Mouse (Mus musculus): ENCODE results near the gene Fam171a2. TPM values are rescaled to one million over a fixed set of nuclear protein-coding genes. Genes with fewer than 3 reads are reported as not detected.

The Fam171a2 gene
- polyA plus RNA-seq, 1 experiment from 2014 or later: 18.4 TPM

GRCm38 (mm10) chr11:102439093-102440082 is 8.1 kb downstream of the Fam171a2 start:
- Histone ChIP-seq H3K9me3 (no peaks in the 10 kb centered on the region), H3K27me3 (peaks cover 16% of the 10 kb centered on the region), H3K27ac (0 out of 2 replicates have a peak overlapping the region, but pooled peaks have one; percentile 35), H3K4me2 (replicated peaks) (no peak overlapping the region), H3K36me3 (peaks cover 94% of the 10 kb centered on the region), H3K4me3 (replicated peaks) (0 out of 2 replicates have a peak overlapping the region, but pooled peaks have one; percentile 33), H3K9ac (replicated peaks) (0 out of 2 replicates have a peak overlapping the region, but pooled peaks have one; percentile 56), H3K4me1 (replicated peaks) (peaks cover 43% of the 10 kb centered on the region)
- no peak for ATAC-seq
- 77% methylated on average over 14 of the region's 14 CpGs for WGBS

DNA sequence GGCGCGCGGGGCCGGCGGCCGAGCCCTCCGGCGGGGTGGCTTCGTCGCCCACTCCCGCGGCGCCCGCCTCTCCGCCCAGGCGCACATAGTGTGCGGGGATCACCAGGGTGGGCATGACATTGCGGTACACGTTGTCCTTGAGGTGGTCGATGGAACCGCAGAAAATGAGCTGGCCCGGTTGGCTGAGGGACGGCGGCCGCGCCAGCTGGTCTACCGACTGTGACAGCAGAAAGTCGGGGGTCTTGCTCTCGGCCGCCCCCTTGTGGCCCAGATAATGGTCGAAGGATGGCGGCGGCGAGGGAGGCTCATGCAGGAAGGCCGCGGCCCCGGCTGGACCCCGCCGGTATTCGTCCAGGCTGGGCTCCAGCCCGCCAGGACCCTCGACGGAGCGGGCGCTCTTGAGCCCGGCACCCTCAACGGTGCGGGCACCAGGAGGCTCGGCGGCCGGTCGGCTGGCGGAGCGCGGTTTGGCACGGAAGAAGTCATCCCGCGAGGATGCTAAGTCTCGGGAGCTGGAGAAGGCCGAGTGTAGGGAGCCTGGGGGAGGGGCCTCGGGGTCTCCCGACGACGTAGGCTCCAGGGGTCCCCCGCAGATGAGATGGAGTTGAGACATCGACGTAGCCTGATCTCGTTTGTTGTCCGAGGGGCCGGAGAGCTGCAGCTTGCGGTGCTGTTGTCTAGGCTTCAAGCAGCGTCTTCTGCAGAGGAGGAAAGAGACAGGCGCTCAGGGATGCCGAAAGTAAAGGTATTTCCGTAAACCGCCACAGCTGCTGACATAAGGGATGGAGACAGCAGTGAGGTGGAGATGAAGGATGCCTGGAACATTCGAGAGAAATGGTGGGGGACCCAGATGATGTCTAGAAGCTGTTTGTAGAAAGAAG is 9.0 kb downstream of the Fam171a2 start:
- WGBS: 9% methylated on average over 73 of the region's 77 CpGs
- peaks cover 92% of the 10 kb centered on the region for H3K36me3 ChIP-seq
- peak; percentile 50 for ATAC-seq

GRCm38 (mm10) chr11:102437120-102438061 is 10.1 kb downstream of the Fam171a2 start:
- Histone ChIP-seq H3K4me2 (replicated peaks) (peak overlapping the region; percentile 59), H3K4me1 (replicated peaks) (peaks cover 43% of the 10 kb centered on the region), H3K4me3 (replicated peaks) (peak overlapping the region; percentile 33), H3K36me3 (peaks cover 85% of the 10 kb centered on the region), H3K9me3 (no peaks in the 10 kb centered on the region), H3K27me3 (peaks cover 16% of the 10 kb centered on the region), H3K27ac (peak overlapping the region; percentile 72), H3K9ac (replicated peaks) (peak overlapping the region; percentile 65)
- 4% methylated on average over 86 of the region's 87 CpGs for WGBS
- ATAC-seq: peak; percentile 34; the same call in 1 of the 2 replicates

More for the DNA sequence above, 9.0 kb downstream of the Fam171a2 start:
- Histone ChIP-seq H3K9ac (replicated peaks) (peak overlapping the region; percentile 65), H3K4me3 (replicated peaks) (peak overlapping the region; percentile 33), H3K27ac (peak overlapping the region; percentile 72), H3K27me3 (peaks cover 16% of the 10 kb centered on the region), H3K9me3 (no peaks in the 10 kb centered on the region), H3K4me2 (replicated peaks) (peak overlapping the region; percentile 59), H3K4me1 (replicated peaks) (peaks cover 43% of the 10 kb centered on the region)

DNA sequence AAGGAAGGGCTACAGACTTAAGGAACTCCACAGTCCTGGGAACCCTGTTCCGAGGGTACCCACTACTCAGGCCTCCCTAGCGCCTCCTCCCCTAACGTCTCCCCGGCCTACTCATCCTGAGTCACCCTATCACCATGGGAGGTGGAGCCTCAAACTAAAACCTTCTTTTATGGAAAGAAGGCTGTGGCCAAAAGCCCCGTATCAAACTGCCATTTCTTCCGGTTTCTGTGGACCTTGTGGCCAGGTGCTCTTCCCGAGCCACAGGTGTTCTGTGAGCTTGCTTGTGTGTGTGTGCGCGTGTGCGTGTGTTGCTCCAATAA is 11.1 kb downstream of the Fam171a2 start:
- Histone ChIP-seq H3K9ac (replicated peaks) (no peak overlapping the region), H3K9me3 (no peaks in the 10 kb centered on the region), H3K4me1 (replicated peaks) (peaks cover 43% of the 10 kb centered on the region), H3K27me3 (peaks cover 16% of the 10 kb centered on the region), H3K36me3 (peaks cover 75% of the 10 kb centered on the region), H3K4me2 (replicated peaks) (no peak overlapping the region), H3K27ac (no peak overlapping the region), H3K4me3 (replicated peaks) (no peak overlapping the region)
- WGBS: 83% methylated on average over 10 of the region's 10 CpGs
- ATAC-seq: no peak

- peaks cover 70% of the 10 kb centered on the region for H3K36me3 ChIP-seq
- no peak overlapping the region for H3K9ac ChIP-seq (replicated peaks)
- ATAC-seq: no peak
- 95% methylated on average over 18 of the region's 18 CpGs for WGBS
- H3K4me1 ChIP-seq (replicated peaks): peaks cover 46% of the 10 kb centered on the region
- no peaks in the 10 kb centered on the region for H3K9me3 ChIP-seq
- H3K27ac ChIP-seq: no peak overlapping the region
- H3K4me3 ChIP-seq (replicated peaks): no peak overlapping the region
- H3K4me2 ChIP-seq (replicated peaks): no peak overlapping the region
- peaks cover 16% of the 10 kb centered on the region for H3K27me3 ChIP-seq
Observed at GRCm38 (mm10) chr11:102435754-102436470, 11.6 kb downstream of the Fam171a2 start.

GRCm38 (mm10) chr11:102434816-102435705 is 12.4 kb downstream of the Fam171a2 start:
- Histone ChIP-seq H3K36me3 (peaks cover 61% of the 10 kb centered on the region), H3K9ac (replicated peaks) (no peak overlapping the region), H3K4me3 (replicated peaks) (no peak overlapping the region), H3K9me3 (no peaks in the 10 kb centered on the region), H3K27ac (no peak overlapping the region), H3K4me1 (replicated peaks) (peaks cover 52% of the 10 kb centered on the region), H3K27me3 (peaks cover 12% of the 10 kb centered on the region), H3K4me2 (replicated peaks) (no peak overlapping the region)
- ATAC-seq: no peak
- 92% methylated on average over 11 of the region's 11 CpGs for WGBS

- WGBS: 6% methylated on average over 7 of the region's 7 CpGs
- Histone ChIP-seq H3K36me3 (peaks cover 55% of the 10 kb centered on the region), H3K27me3 (peaks cover 7% of the 10 kb centered on the region; the same call in 1 of the 2 replicates), H3K4me2 (replicated peaks) (no peak overlapping the region), H3K9me3 (no peaks in the 10 kb centered on the region), H3K4me1 (replicated peaks) (peaks cover 59% of the 10 kb centered on the region), H3K27ac (no peak overlapping the region), H3K9ac (replicated peaks) (no peak overlapping the region), H3K4me3 (replicated peaks) (no peak overlapping the region)
- ATAC-seq: peak; percentile 51
Observed at GRCm38 (mm10) chr11:102434406-102434805, 13.1 kb downstream of the Fam171a2 start.

- H3K36me3 ChIP-seq: peaks cover 49% of the 10 kb centered on the region
Observed at GRCm38 (mm10) chr11:102433866-102434265, 13.6 kb downstream of the Fam171a2 start.

GRCm38 (mm10) chr11:102432896-102433295 is 14.6 kb downstream of the Fam171a2 start:
- whole genome bisulfite sequencing: 89% methylated on average over 6 of the region's 6 CpGs
- H3K27ac ChIP-seq: no peak overlapping the region
- H3K36me3 ChIP-seq: peaks cover 40% of the 10 kb centered on the region
- no peak overlapping the region for H3K4me3 ChIP-seq (replicated peaks)
- H3K9ac ChIP-seq (replicated peaks): no peak overlapping the region
- H3K27me3 ChIP-seq: peaks cover 9% of the 10 kb centered on the region; the same call in 1 of the 2 replicates
- ATAC-seq: no peak
- H3K9me3 ChIP-seq: no peaks in the 10 kb centered on the region
- H3K4me1 ChIP-seq (replicated peaks): peaks cover 45% of the 10 kb centered on the region
- H3K4me2 ChIP-seq (replicated peaks): no peak overlapping the region

More at GRCm38 (mm10) chr11:102433866-102434265, 13.6 kb downstream of the Fam171a2 start:
- Histone ChIP-seq H3K27me3 (peaks cover 7% of the 10 kb centered on the region; the same call in 1 of the 2 replicates), H3K9ac (replicated peaks) (no peak overlapping the region; the same call in 1 of the 2 replicates), H3K4me3 (replicated peaks) (no peak overlapping the region), H3K4me1 (replicated peaks) (peaks cover 55% of the 10 kb centered on the region), H3K27ac (no peak overlapping the region), H3K9me3 (no peaks in the 10 kb centered on the region), H3K4me2 (replicated peaks) (no peak overlapping the region)
- 89% methylated on average over 7 of the region's 7 CpGs for WGBS
- ATAC-seq: no peak
